Mouse (Mus musculus): ENCODE measurements around the gene Slco2a1. TPM values are rescaled to one million over a fixed set of nuclear protein-coding genes. Genes with fewer than 3 reads are reported as not detected.

The Slco2a1 gene
- polyA plus RNA-seq, 1 experiment, result 1.9 TPM

- TF ChIP-seq CTCF (IDR thresholded peaks at IDR 0.05; ENCODE audit: borderline replicate concordance, extremely low read depth, insufficient read depth, insufficient read length) (no peak), POLR2A (IDR thresholded peaks at IDR 0.05; ENCODE audit: borderline replicate concordance, extremely low read depth, insufficient read depth, insufficient read length, poor library complexity, severe bottlenecking) (no peak)
- DNase-seq (ENCODE audit: low read depth), result no peak
These were observed 21.6 kb downstream of the Slco2a1 start for GRCm38 (mm10) chr9:103010161-103010560.

GRCm38 (mm10) chr9:103013366-103013765, 24.9 kb downstream of the Slco2a1 start:
- TF ChIP-seq CTCF (IDR thresholded peaks at IDR 0.05; ENCODE audit: borderline replicate concordance, extremely low read depth, insufficient read depth, insufficient read length), result peak; percentile 67
- TF ChIP-seq POLR2A (IDR thresholded peaks at IDR 0.05; ENCODE audit: borderline replicate concordance, extremely low read depth, insufficient read depth, insufficient read length, poor library complexity, severe bottlenecking), result no peak
- DNase-seq (ENCODE audit: low read depth), result peak; percentile 58

GRCm38 (mm10) chr9:103014686-103015085, 26.2 kb downstream of the Slco2a1 start:
- TF ChIP-seq POLR2A (IDR thresholded peaks at IDR 0.05; ENCODE audit: borderline replicate concordance, extremely low read depth, insufficient read depth, insufficient read length, poor library complexity, severe bottlenecking) (no peak), CTCF (IDR thresholded peaks at IDR 0.05; ENCODE audit: borderline replicate concordance, extremely low read depth, insufficient read depth, insufficient read length) (no peak)
- DNase-seq (ENCODE audit: low read depth), result no peak

GRCm38 (mm10) chr9:103024116-103024515, 35.6 kb downstream of the Slco2a1 start:
- no peak for DNase-seq (ENCODE audit: low read depth)
- TF ChIP-seq POLR2A (IDR thresholded peaks at IDR 0.05; ENCODE audit: borderline replicate concordance, extremely low read depth, insufficient read depth, insufficient read length, poor library complexity, severe bottlenecking) (no peak), CTCF (IDR thresholded peaks at IDR 0.05; ENCODE audit: borderline replicate concordance, extremely low read depth, insufficient read depth, insufficient read length) (no peak)

GRCm38 (mm10) chr9:103027150-103027889, 38.8 kb downstream of the Slco2a1 start:
- TF ChIP-seq POLR2A (IDR thresholded peaks at IDR 0.05; ENCODE audit: borderline replicate concordance, extremely low read depth, insufficient read depth, insufficient read length, poor library complexity, severe bottlenecking) (no peak), CTCF (IDR thresholded peaks at IDR 0.05; ENCODE audit: borderline replicate concordance, extremely low read depth, insufficient read depth, insufficient read length) (no peak)
- DNase-seq (ENCODE audit: low read depth), result no peak

GRCm38 (mm10) chr9:103029012-103029411, 40.5 kb downstream of the Slco2a1 start:
- TF ChIP-seq POLR2A (IDR thresholded peaks at IDR 0.05; ENCODE audit: borderline replicate concordance, extremely low read depth, insufficient read depth, insufficient read length, poor library complexity, severe bottlenecking), result no peak
- TF ChIP-seq CTCF (IDR thresholded peaks at IDR 0.05; ENCODE audit: borderline replicate concordance, extremely low read depth, insufficient read depth, insufficient read length), result no peak

GRCm38 (mm10) chr9:103030041-103030440, 41.5 kb downstream of the Slco2a1 start:
- no peak for DNase-seq (ENCODE audit: low read depth)
- no peak for TF ChIP-seq CTCF (IDR thresholded peaks at IDR 0.05; ENCODE audit: borderline replicate concordance, extremely low read depth, insufficient read depth, insufficient read length)
- no peak for TF ChIP-seq POLR2A (IDR thresholded peaks at IDR 0.05; ENCODE audit: borderline replicate concordance, extremely low read depth, insufficient read depth, insufficient read length, poor library complexity, severe bottlenecking)

More at GRCm38 (mm10) chr9:103029012-103029411, 40.5 kb downstream of the Slco2a1 start:
- no peak for DNase-seq (ENCODE audit: low read depth)

GRCm38 (mm10) chr9:103031211-103031610, 42.7 kb downstream of the Slco2a1 start:
- TF ChIP-seq CTCF (IDR thresholded peaks at IDR 0.05; ENCODE audit: borderline replicate concordance, extremely low read depth, insufficient read depth, insufficient read length), result no peak
- no peak for TF ChIP-seq POLR2A (IDR thresholded peaks at IDR 0.05; ENCODE audit: borderline replicate concordance, extremely low read depth, insufficient read depth, insufficient read length, poor library complexity, severe bottlenecking)
- no peak for DNase-seq (ENCODE audit: low read depth)

GRCm38 (mm10) chr9:103032193-103032592, 43.7 kb downstream of the Slco2a1 start:
- TF ChIP-seq POLR2A (IDR thresholded peaks at IDR 0.05; ENCODE audit: borderline replicate concordance, extremely low read depth, insufficient read depth, insufficient read length, poor library complexity, severe bottlenecking) (no peak), CTCF (IDR thresholded peaks at IDR 0.05; ENCODE audit: borderline replicate concordance, extremely low read depth, insufficient read depth, insufficient read length) (no peak)
- DNase-seq (ENCODE audit: low read depth), result no peak

GRCm38 (mm10) chr9:103033381-103033780, 44.9 kb downstream of the Slco2a1 start:
- no peak for TF ChIP-seq POLR2A (IDR thresholded peaks at IDR 0.05; ENCODE audit: borderline replicate concordance, extremely low read depth, insufficient read depth, insufficient read length, poor library complexity, severe bottlenecking)
- no peak for TF ChIP-seq CTCF (IDR thresholded peaks at IDR 0.05; ENCODE audit: borderline replicate concordance, extremely low read depth, insufficient read depth, insufficient read length)
- no peak for DNase-seq (ENCODE audit: low read depth)

GRCm38 (mm10) chr9:103036971-103037391, 48.5 kb downstream of the Slco2a1 start:
- DNase-seq (ENCODE audit: low read depth), result no peak
- TF ChIP-seq CTCF (IDR thresholded peaks at IDR 0.05; ENCODE audit: borderline replicate concordance, extremely low read depth, insufficient read depth, insufficient read length), result no peak
- no peak for TF ChIP-seq POLR2A (IDR thresholded peaks at IDR 0.05; ENCODE audit: borderline replicate concordance, extremely low read depth, insufficient read depth, insufficient read length, poor library complexity, severe bottlenecking)

- TF ChIP-seq CTCF (IDR thresholded peaks at IDR 0.05; ENCODE audit: borderline replicate concordance, extremely low read depth, insufficient read depth, insufficient read length) (no peak), POLR2A (IDR thresholded peaks at IDR 0.05; ENCODE audit: borderline replicate concordance, extremely low read depth, insufficient read depth, insufficient read length, poor library complexity, severe bottlenecking) (no peak)
- DNase-seq (ENCODE audit: low read depth), result no peak
These were observed 49.8 kb downstream of the Slco2a1 start for GRCm38 (mm10) chr9:103038266-103038665.

All from brain, embryonic 14.5 days (tissue).